Mouse (Mus musculus) left cerebral cortex, postnatal 10 days (tissue): ENCODE data around the gene Cadm4. TPM values are rescaled to one million over a fixed set of nuclear protein-coding genes. Genes with fewer than 3 reads are reported as not detected.

ENCODE experiments used
- DNase-seq, 2 experiments: peaks; one replicate each; pipeline ENCODE4 v3.0.0; 2021 to 2022; ENCODE audit warnings: low spot score in 2 of 2, mixed read lengths in 1 of 2; ENCODE audit errors: extremely low spot score in 1 of 2
- intact Hi-C: fragments of 180-260 bp; cut with DNase I; formaldehyde crosslinking; loops from one replicate; pipeline ENCODE4 v1.15.1; 2025
- total RNA-seq, 2 experiments: library from RNA; stranded (reverse); gene quantifications; 2 replicates each; pipeline ENCODE4 v1.2.3; 2021

Gene Cadm4
- total RNA-seq, 2 experiments from 2014 or later, result 305 to 320 TPM

- DNase-seq, result no peak
- intact Hi-C loops, result no loop called here
Observed at GRCm38 (mm10) chr7:24461376-24462051, 20.3 kb upstream of the Cadm4 start.

DNA sequence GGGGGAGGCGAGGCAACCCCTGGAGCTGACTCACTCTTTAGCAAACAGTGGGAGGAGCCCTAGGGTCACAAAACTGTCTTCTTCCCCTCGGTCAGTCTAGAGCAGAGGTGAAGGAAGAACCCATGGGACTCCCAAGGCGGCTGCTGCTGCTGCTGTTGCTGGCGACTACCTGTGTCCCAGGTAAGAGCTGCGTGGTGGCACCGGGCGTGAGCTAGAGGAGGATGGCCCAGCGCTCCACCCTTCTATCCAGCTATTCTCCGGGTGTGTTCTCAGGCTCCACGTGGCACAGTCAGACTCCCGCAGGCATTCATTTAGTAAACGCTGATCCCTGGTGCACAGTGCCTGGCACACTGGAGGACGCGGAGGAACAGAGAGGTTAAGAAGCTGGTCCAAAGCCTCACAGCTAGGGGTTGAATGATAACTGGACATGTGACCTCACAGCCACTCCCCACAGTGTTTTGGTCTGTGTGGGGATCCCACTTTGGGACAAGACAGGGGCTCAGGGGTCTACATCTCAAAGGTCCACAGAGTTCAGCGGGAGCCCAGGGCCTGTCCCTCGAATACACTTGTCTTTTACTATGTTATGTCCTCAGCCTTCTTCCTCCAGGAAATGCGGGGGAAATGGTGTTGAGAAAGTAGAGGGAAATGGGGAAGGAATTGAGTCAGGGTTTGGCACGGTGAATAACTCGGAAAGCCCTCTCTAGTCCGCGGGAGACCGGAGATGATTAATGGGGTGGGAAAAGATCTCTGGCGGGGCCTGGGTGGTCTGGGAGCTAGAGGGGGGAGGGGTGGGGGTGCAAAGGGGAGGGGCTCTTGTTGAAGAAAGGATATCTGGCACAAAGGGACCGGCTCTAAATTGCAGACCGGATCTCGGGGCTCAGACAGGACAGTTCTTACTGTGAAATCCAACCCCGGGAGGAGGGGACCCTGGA, 19.2 kb upstream of the Cadm4 start, which contains the start of gene Plaur:
Gene Plaur (plus strand): TSS at position 97 of the 932 bp plus-strand sequence.
- intact Hi-C loops, result no loop called here
- DNase-seq, result no peak

DNA sequence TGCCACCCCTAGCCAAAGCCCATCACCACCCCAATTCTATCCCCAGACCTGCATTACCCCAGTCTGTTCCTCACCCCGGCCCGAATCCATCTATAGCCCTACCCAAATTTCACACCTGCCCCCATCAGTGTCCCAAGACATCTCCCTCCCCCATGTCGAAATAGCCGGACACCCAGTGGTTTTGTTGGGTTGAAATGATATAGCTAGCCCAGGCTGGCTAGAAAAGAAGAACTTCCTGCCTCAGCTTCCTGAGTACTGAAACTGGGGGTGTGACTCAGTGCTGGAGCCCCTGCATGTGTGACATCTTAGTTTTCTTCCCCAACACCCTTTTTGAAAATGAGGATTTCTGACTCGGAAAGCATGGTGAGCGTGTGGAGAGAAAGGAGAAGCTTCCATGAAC, 15.0 kb upstream of the Cadm4 start:
- intact Hi-C loops, result no loop called here

DNA sequence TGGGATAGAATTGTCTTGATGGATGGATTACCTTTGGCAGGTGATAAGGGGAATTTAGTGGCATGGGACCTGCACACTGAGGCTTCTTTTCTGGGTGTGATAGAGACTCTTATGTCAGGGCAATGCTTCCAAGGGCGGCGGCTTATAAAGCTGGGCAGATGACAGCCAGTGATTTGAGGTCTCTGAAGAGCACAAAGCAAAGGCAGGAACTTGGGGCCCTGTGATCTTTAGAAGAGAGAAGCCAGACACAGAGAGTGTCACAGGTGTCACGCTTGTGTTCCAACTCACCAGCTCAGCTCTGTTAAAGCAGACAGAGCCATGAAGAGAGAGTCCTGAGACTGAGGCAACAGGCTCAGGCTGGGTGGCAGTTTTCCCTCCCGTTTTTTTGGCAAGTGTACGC, 13.9 kb upstream of the Cadm4 start:
- DNase-seq, result no peak
- intact Hi-C loops, result no loop called here

More for the DNA sequence above, 15.0 kb upstream of the Cadm4 start:
- no peak for DNase-seq

- intact Hi-C loops, result no loop called here
- no peak for DNase-seq
Observed at GRCm38 (mm10) chr7:24469126-24469525, 12.7 kb upstream of the Cadm4 start.

- intact Hi-C loops, result loop anchor here (10.0 kb wide), 1 partner anchor 136 kb away; the partner anchor contains the start of gene Tescl
- no peak for DNase-seq
Observed at GRCm38 (mm10) chr7:24470356-24470755, 11.5 kb upstream of the Cadm4 start.

GRCm38 (mm10) chr7:24472442-24472841, 9.4 kb upstream of the Cadm4 start:
- intact Hi-C loops, result loop anchor here (10.0 kb wide), 1 partner anchor 138 kb away; the partner anchor contains the start of gene Tescl
- DNase-seq, result no peak

- peak in 1 of 2 experiments; percentile 44 for DNase-seq
- intact Hi-C loops, result loop anchor here (10.0 kb wide), 1 partner anchor 138 kb away; the partner anchor contains the start of gene Tescl
Observed at GRCm38 (mm10) chr7:24472937-24473336, 8.9 kb upstream of the Cadm4 start.

GRCm38 (mm10) chr7:24473913-24474529, 7.8 kb upstream of the Cadm4 start:
- intact Hi-C loops, result loop anchor here (10.0 kb wide), 1 partner anchor 139 kb away; the partner anchor contains the start of gene Tescl
- DNase-seq, result peak in 1 of 2 experiments; percentile 77

DNA sequence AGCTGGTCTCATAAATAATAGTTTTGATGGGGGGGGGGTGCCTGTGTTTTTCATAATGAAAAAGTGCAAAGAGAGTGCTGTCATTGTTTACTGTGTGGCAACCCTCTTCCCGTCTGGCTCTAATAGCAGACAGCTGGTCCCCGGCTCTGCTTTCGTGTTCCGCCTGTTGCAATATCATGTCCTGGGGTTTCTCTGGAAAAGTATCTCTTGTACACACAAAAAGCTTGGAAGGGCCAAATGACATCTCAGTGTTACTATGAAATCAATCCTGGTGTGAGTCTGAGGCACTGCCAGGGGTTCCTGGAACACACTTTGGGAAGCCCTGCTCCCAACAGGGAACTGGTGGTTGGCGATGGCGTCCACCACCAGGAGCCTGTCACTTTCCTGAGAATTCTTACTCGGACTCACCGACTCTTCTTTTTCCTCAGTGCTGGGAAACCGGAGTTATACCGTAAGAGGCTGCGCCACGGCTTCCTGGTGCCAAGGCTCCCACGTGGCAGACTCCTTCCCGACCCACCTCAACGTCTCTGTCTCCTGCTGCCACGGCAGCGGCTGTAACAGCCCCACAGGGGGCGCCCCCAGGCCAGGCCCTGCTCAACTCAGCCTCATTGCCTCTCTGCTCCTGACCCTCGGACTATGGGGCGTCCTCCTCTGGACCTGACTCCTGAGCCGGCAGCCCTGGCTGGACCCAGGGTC, 6.9 kb upstream of the Cadm4 start:
- intact Hi-C loops, result loop anchor here (5.0 to 10.0 kb wide), 2 partner anchors 37 to 140 kb away; partner anchors contain the start of genes AC161166.1 and Tescl
- peak in 1 of 2 experiments; percentile 68 for DNase-seq

DNA sequence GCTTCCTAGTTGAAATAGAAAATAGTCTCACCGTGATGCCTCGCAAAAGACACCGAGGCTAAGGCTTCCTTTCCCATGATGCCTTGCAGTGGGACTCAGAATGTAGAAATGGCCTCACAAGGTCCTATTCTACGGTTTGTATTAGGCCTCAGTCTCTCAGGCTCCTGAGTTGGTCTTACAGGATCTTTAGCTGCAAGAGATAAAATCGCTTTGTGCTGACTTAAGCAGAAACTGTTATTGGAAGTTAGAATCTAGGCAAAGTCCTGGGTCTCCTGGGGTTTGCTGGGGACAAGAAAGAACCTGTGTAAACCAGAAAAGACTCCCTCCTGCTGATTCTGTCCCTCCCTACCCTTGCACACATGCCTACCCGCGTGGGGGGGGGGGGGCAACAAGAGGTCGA, 5.5 kb upstream of the Cadm4 start:
- no peak for DNase-seq
- intact Hi-C loops, result loop anchor here (5.0 to 10.0 kb wide), 2 partner anchors 36 to 142 kb away; partner anchors contain the start of genes AC161166.1 and Tescl

GRCm38 (mm10) chr7:24476856-24477255, 5.0 kb upstream of the Cadm4 start:
- peak in 1 of 2 experiments; percentile 45 for DNase-seq
- intact Hi-C loops, result loop anchor here (5.0 to 10.0 kb wide), 2 partner anchors 35 to 142 kb away; partner anchors contain the start of genes AC161166.1 and Tescl

DNA sequence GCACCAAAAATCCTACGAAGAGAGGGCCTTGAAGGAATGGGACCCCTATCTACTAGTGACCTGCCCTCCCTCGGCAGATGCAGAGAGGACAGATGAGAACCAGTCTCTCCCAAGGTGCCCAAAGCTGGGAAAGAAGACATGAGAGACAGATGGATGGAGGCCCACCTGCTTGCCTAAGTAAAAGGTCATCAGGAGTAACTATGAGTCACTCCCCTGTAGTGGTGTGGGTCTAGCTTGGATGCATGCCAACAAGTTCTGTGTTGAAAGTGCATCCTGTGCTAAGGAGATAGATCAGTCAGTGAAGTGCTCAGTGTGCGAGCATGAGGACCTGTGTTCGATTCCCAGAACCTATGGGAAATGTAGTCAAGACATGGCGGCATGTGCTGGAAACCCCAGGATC, 2.9 kb upstream of the Cadm4 start:
- intact Hi-C loops, result loop anchor here (5.0 to 10.0 kb wide), 2 partner anchors 33 to 144 kb away; partner anchors contain the start of genes AC161166.1 and Tescl
- no peak for DNase-seq

GRCm38 (mm10) chr7:24479685-24480084, 2.1 kb upstream of the Cadm4 start:
- DNase-seq, result no peak
- intact Hi-C loops, result loop anchor here (5.0 to 10.0 kb wide), 3 partner anchors 33 to 145 kb away; partner anchors contain the start of genes AC161166.1 and Tescl

GRCm38 (mm10) chr7:24480121-24480941, 1.5 kb upstream of the Cadm4 start:
- DNase-seq, result peak in 1 of 2 experiments; percentile 73
- intact Hi-C loops, result loop anchor here (5.0 kb wide), 1 partner anchor 38 kb away; no protein-coding TSS in a partner anchor

GRCm38 (mm10) chr7:24480986-24481473, 793 bp upstream of the Cadm4 start:
- DNase-seq, result no peak
- intact Hi-C loops, result loop anchor here (5.0 kb wide), 1 partner anchor 39 kb away; no protein-coding TSS in a partner anchor
